Comparison of ENCODE assay signal across 9 mouse cellular contexts in genomic region chr5:140568321-140568970, GRCm38 (mm10). TPM values are rescaled to one million over a fixed set of nuclear protein-coding genes. Genes with fewer than 3 reads are reported as not detected.
DNase-seq lines count a peak whose midpoint lies in the region; ATAC-seq and TF ChIP-seq lines count a peak whose summit lies in the region.
"Had no signal": no experiment of that assay in that cellular context is flagged by ENCODE, and none has a peak within 500 bp of the region (broad histone marks: within the 10 kb centered on the region; RNA-seq: fewer than 3 reads in every experiment).

No protein-coding gene starts in this region.

- no peaks in the 10 kb centered on the region; the same call in 1 of the 2 replicates for H3K4me1 ChIP-seq in hindbrain, postnatal 0 days (ENCODE audit: insufficient read depth, low read length)

- no peaks in the 10 kb centered on the region for H3K27me3 ChIP-seq in hindbrain, postnatal 0 days (ENCODE audit: insufficient read depth, low read length)

- 39% methylated on average over 10 of the region's 10 CpGs for WGBS in hindbrain, postnatal 0 days

- no peaks in the 10 kb centered on the region for H3K36me3 ChIP-seq in hindbrain, postnatal 0 days (ENCODE audit: insufficient read depth, low read length)

- no peak overlapping the region for H3K4me3 ChIP-seq in hindbrain, postnatal 0 days (ENCODE audit: low read length)

- H3K9me3 ChIP-seq in hindbrain, postnatal 0 days (ENCODE audit: low read length) = no peaks in the 10 kb centered on the region

- H3K4me2 ChIP-seq in hindbrain, postnatal 0 days (ENCODE audit: low read depth, low read length) = no peak overlapping the region

- H3K27ac ChIP-seq in hindbrain, postnatal 0 days = no peak overlapping the region

- DNase-seq in urinary bladder, adult 18-20 months (ENCODE audit: low spot score in 2 of 2) = peak; percentile 28 to 50
- DNase-seq in urinary bladder, postnatal 10 days (ENCODE audit: low spot score) = no peak
- DNase-seq in cerebellum, postnatal 25 days = peak; percentile 65 to 77
- DNase-seq in gastrocnemius, adult 18-20 months (ENCODE audit: low spot score) = peak; percentile 65
- peak; percentile 73 for DNase-seq in hindbrain, postnatal 0 days (ENCODE audit: low spot score)
- DNase-seq in left cerebral cortex, postnatal 4 days = peak; percentile 66
- DNase-seq in mesoderm, embryonic 11.5 days (ENCODE audit: low read depth, low spot score) = peak; percentile 70
- peak; percentile 47 to 72 for DNase-seq in spleen, adult 18-20 months

- peak; percentile 30; the same call in 1 of the 2 replicates for ATAC-seq in hindbrain, postnatal 0 days

- intact Hi-C loops in left cerebral cortex, postnatal 4 days (cut with DNase I) = no loop called here

- TF ChIP-seq CTCF in hindbrain, postnatal 0 days (IDR thresholded peaks at IDR 0.05; ENCODE audit: low read depth) = peak; percentile 89

- H3K9ac ChIP-seq in hindbrain, postnatal 0 days (replicated peaks; ENCODE audit: low read length) = no peak overlapping the region

RNA-seq across cellular contexts. Expression of gene Grifin, which starts 3.6 kb away (rescaled TPM):
- not detected for total RNA-seq in gastrocnemius, adult 18-20 months (2021)
- total RNA-seq in hindbrain, postnatal 0 days (2014; rRNA removed) = not detected in 2 replicates
- polyA plus RNA-seq in hindbrain, postnatal 0 days (2015; fragmentation: Nextera tagmentation; extraction: Ambion mirVana) = 0.25 and 0.32 TPM in 2 replicates
- not detected for total RNA-seq in left cerebral cortex, postnatal 4 days (2021)
- total RNA-seq: adrenal gland, postnatal 4 days had no signal

RNA-seq across cellular contexts. Expression of gene Lfng, which starts 38.7 kb away (rescaled TPM):
- total RNA-seq in gastrocnemius, adult 18-20 months (2021) = 1 to 10 TPM; 3.3 to 3.5 TPM
- 81.4 and 112 TPM in 2 replicates for total RNA-seq in hindbrain, postnatal 0 days (2014; rRNA removed)
- 29.7 and 35.1 TPM in 2 replicates for polyA plus RNA-seq in hindbrain, postnatal 0 days (2015; fragmentation: Nextera tagmentation; extraction: Ambion mirVana)
- 10 to 100 TPM; 19.7 to 20.7 TPM for total RNA-seq in left cerebral cortex, postnatal 4 days (2021)

Comparison
In these comparisons a context has a peak if more than half of its experiments do, and no peak if none do; other contexts are left out.
1. RNA of gene Lfng, which starts 38.7 kb away (total RNA-seq): 81.4 to 112 TPM in hindbrain, postnatal 0 days and 19.7 to 20.7 TPM in left cerebral cortex, postnatal 4 days; 3.3 to 3.5 TPM in gastrocnemius, adult 18-20 months; every median in the first group is over 4 times any median in the second.